Mouse (Mus musculus): ENCODE data around the gene Klk12.

- no peak for TF ChIP-seq POLR2A (IDR thresholded peaks at IDR 0.05; ENCODE audit: low read depth, low read length)
- no peak for TF ChIP-seq CTCF (IDR thresholded peaks at IDR 0.05; ENCODE audit: extremely low read depth, insufficient read depth, insufficient read length, insufficient replicate concordance)
Observed at GRCm38 (mm10) chr7:43774802-43775201, 6.1 kb downstream of the Klk12 start.
